Mouse (Mus musculus) heart, embryonic 15.5 days (tissue): ENCODE data around the gene 1810043G02Rik. TPM values are rescaled to one million over a fixed set of nuclear protein-coding genes. Genes with fewer than 3 reads are reported as not detected.
"Not testable (repeated sequence)": the region's sequence is repeated elsewhere in the genome, so short reads cannot be mapped to it uniquely, and the experiment has no call there.

Source experiments
- ATAC-seq: fragments of 200-750 bp; cut with Nextera tagmentation; replicated peaks from 2 replicates; pipeline ENCODE4 v1.8.0; 2017; ENCODE audit warnings: low read depth, moderate TSS enrichment; ENCODE audit not compliant: insufficient number of reproducible peaks, insufficient read depth, low FRiP score
- H3K27ac ChIP-seq: fragments of 300-500 bp; sonication (generic); 2 replicates; pipeline ENCODE4 v1.5.1; 2015; ENCODE audit warnings: mild to moderate bottlenecking, inconsistent platforms
- H3K27me3 ChIP-seq: fragments of 300-500 bp; sonication (generic); 2 replicates; pipeline ENCODE4 v1.6.1; 2015; ENCODE audit warnings: inconsistent platforms
- H3K36me3 ChIP-seq: fragments of 300-500 bp; sonication (generic); 2 replicates; pipeline ENCODE4 v1.6.1; 2015; ENCODE audit warnings: mild to moderate bottlenecking, inconsistent platforms
- H3K4me1 ChIP-seq: fragments of 300-500 bp; sonication (generic); replicated peaks from 2 replicates; pipeline ENCODE4 v1.6.1; 2015; ENCODE audit warnings: inconsistent platforms
- H3K4me2 ChIP-seq: fragments of 300-500 bp; sonication (generic); 2 replicates; pipeline ENCODE4 v1.6.1; 2015; ENCODE audit warnings: inconsistent platforms, mild to moderate bottlenecking, moderate library complexity
- H3K4me3 ChIP-seq: fragments of 300-500 bp; sonication (generic); 2 replicates; pipeline ENCODE4 v1.5.1; 2015; ENCODE audit warnings: mild to moderate bottlenecking, inconsistent platforms
- H3K9ac ChIP-seq: fragments of 300-500 bp; sonication (generic); 2 replicates; pipeline ENCODE4 v1.6.1; 2015; ENCODE audit warnings: mild to moderate bottlenecking, inconsistent platforms
- H3K9me3 ChIP-seq: fragments of 300-500 bp; sonication (generic); replicated peaks from 2 replicates; pipeline ENCODE4 v1.6.1; 2016; ENCODE audit warnings: inconsistent platforms
- WGBS: fragments of 180-500 bp; shearing (Covaris S2); methylation state at CpG from one replicate; pipeline ENCODE4 v1.1.7; 2015; ENCODE audit warnings: mixed read lengths; 5-methylcytosine and 5-hydroxymethylcytosine counted together
- polyA plus RNA-seq: library from polyadenylated mRNA; unstranded; fragments of >200 nt; fragmentation: Nextera tagmentation; extraction: Ambion mirVana; gene quantifications from 2 replicates; pipeline ENCODE4 v1.2.1, GENCODE M21; 2015

1810043G02Rik gene
- polyA plus RNA-seq, 1 experiment from 2014 or later = 16.7 TPM

- no peaks in the 10 kb centered on the region for H3K27me3 ChIP-seq
- peak overlapping the region; percentile 37 for H3K4me3 ChIP-seq
- H3K9ac ChIP-seq = peak overlapping the region; percentile 49
- H3K27ac ChIP-seq = peak overlapping the region; percentile 78
- peaks cover 4% of the 10 kb centered on the region; the same call in 1 of the 2 replicates for H3K4me1 ChIP-seq
- H3K4me2 ChIP-seq = peak overlapping the region; percentile 64
- H3K9me3 ChIP-seq = no peaks in the 10 kb centered on the region
- H3K36me3 ChIP-seq = no peaks in the 10 kb centered on the region
- WGBS = 12% methylated on average over 19 of the region's 19 CpGs
- peak; percentile 86 for ATAC-seq
Observed at GRCm38 (mm10) chr10:78018797-78019203, 40.5 kb downstream of the 1810043G02Rik start.

- ATAC-seq = 0 out of 2 replicates have a peak, but pooled peaks have one; percentile 55
- Histone ChIP-seq H3K27ac (no peak overlapping the region), H3K4me2 (peak overlapping the region; percentile 64), H3K9me3 (no peaks in the 10 kb centered on the region), H3K9ac (0 out of 2 replicates have a peak overlapping the region, but pooled peaks have one; percentile 1), H3K27me3 (no peaks in the 10 kb centered on the region), H3K4me3 (no peak overlapping the region; the same call in 1 of the 2 replicates), H3K4me1 (peaks cover 4% of the 10 kb centered on the region; the same call in 1 of the 2 replicates), H3K36me3 (no peaks in the 10 kb centered on the region)
- WGBS = 78% methylated on average over 4 of the region's 4 CpGs
Observed at GRCm38 (mm10) chr10:78019291-78019690, 41.0 kb downstream of the 1810043G02Rik start.

GRCm38 (mm10) chr10:78019984-78020383 is 41.7 kb downstream of the 1810043G02Rik start:
- not testable (repeated sequence) for H3K36me3 ChIP-seq, H3K4me2 ChIP-seq, H3K4me3 ChIP-seq, H3K9me3 ChIP-seq, H3K9ac ChIP-seq, ATAC-seq, H3K27ac ChIP-seq, H3K4me1 ChIP-seq, H3K27me3 ChIP-seq
- WGBS = 95% methylated on average over 7 of the region's 11 CpGs

- not testable (repeated sequence) for H3K4me2 ChIP-seq, H3K9ac ChIP-seq, H3K36me3 ChIP-seq, H3K27me3 ChIP-seq, H3K9me3 ChIP-seq, H3K4me1 ChIP-seq, ATAC-seq, H3K27ac ChIP-seq, H3K4me3 ChIP-seq
- 70% methylated on average over 6 of the region's 8 CpGs for WGBS
Observed at GRCm38 (mm10) chr10:78025453-78025852, 47.1 kb downstream of the 1810043G02Rik start.

GRCm38 (mm10) chr10:78028129-78028528 is 49.8 kb downstream of the 1810043G02Rik start:
- Histone ChIP-seq H3K9me3 (no peaks in the 10 kb centered on the region), H3K27ac (no peak overlapping the region), H3K4me1 (no peaks in the 10 kb centered on the region), H3K4me3 (no peak overlapping the region), H3K4me2 (no peak overlapping the region), H3K36me3 (no peaks in the 10 kb centered on the region), H3K27me3 (no peaks in the 10 kb centered on the region), H3K9ac (no peak overlapping the region)
- WGBS = 6% methylated on average over 5 of the region's 5 CpGs
- ATAC-seq = 0 out of 2 replicates have a peak, but pooled peaks have one; percentile 53

GRCm38 (mm10) chr10:78029080-78029479 is 50.8 kb downstream of the 1810043G02Rik start:
- no peak overlapping the region for H3K27ac ChIP-seq
- no peak overlapping the region for H3K4me3 ChIP-seq
- ATAC-seq = no peak
- no peak overlapping the region for H3K9ac ChIP-seq
- WGBS = 82% methylated on average over 1 of the region's 1 CpGs
- no peaks in the 10 kb centered on the region for H3K4me1 ChIP-seq
- H3K4me2 ChIP-seq = no peak overlapping the region
- no peaks in the 10 kb centered on the region for H3K36me3 ChIP-seq
- H3K9me3 ChIP-seq = no peaks in the 10 kb centered on the region
- no peaks in the 10 kb centered on the region for H3K27me3 ChIP-seq

- Histone ChIP-seq H3K9ac (no peak overlapping the region), H3K4me2 (no peak overlapping the region), H3K4me1 (no peaks in the 10 kb centered on the region), H3K36me3 (no peaks in the 10 kb centered on the region), H3K4me3 (no peak overlapping the region), H3K27ac (no peak overlapping the region), H3K27me3 (0 out of 2 replicates have a peak, but pooled peaks cover 3% of the 10 kb centered on the region), H3K9me3 (no peaks in the 10 kb centered on the region)
- 76% methylated on average over 2 of the region's 2 CpGs for WGBS
- ATAC-seq = no peak
Observed at GRCm38 (mm10) chr10:78031987-78032386, 53.7 kb downstream of the 1810043G02Rik start.

Other genes with a start within 250 kb of the 1810043G02Rik start
- gene Gm18596, start 235.9 kb upstream of the 1810043G02Rik start, polyA plus RNA-seq = not detected in 2 replicates
- not detected in 2 replicates for gene Gm9736, start 227.2 kb upstream of the 1810043G02Rik start, polyA plus RNA-seq
- gene Gm3233, start 218.8 kb upstream of the 1810043G02Rik start, polyA plus RNA-seq = not detected in 2 replicates
- gene Gm3238, start 207.2 kb upstream of the 1810043G02Rik start, polyA plus RNA-seq = not detected in 2 replicates
- gene Gm7138, start 201.6 kb upstream of the 1810043G02Rik start, polyA plus RNA-seq = not detected in 2 replicates
- gene Gm3250, start 196.0 kb upstream of the 1810043G02Rik start, polyA plus RNA-seq = not detected in 2 replicates
- gene Gm7137, start 190.3 kb upstream of the 1810043G02Rik start, polyA plus RNA-seq = not detected in 2 replicates
- gene Gm9639, start 183.4 kb upstream of the 1810043G02Rik start, polyA plus RNA-seq = not detected in 2 replicates
- not detected in 2 replicates for gene Gm19668, start 179.4 kb upstream of the 1810043G02Rik start, polyA plus RNA-seq
- not detected in 2 replicates for gene Gm9507, start 166.7 kb upstream of the 1810043G02Rik start, polyA plus RNA-seq
- gene Gm2696, start 163.8 kb upstream of the 1810043G02Rik start, polyA plus RNA-seq = not detected in 2 replicates
- gene Krtap10-4, start 151.4 kb upstream of the 1810043G02Rik start, polyA plus RNA-seq = not detected in 2 replicates
- gene Krtap10-10, start 142.6 kb upstream of the 1810043G02Rik start, polyA plus RNA-seq = not detected in 2 replicates
- not detected in 2 replicates for gene Gm36176, start 131.7 kb upstream of the 1810043G02Rik start, polyA plus RNA-seq
- gene Gm10318, start 125.7 kb upstream of the 1810043G02Rik start, polyA plus RNA-seq = not detected in 2 replicates
- not detected in 2 replicates for gene Gm3285, start 116.5 kb upstream of the 1810043G02Rik start, polyA plus RNA-seq
- gene Lrrc3, start 76.0 kb upstream of the 1810043G02Rik start, polyA plus RNA-seq = 1.1 and 2.2 TPM in 2 replicates
- gene Trpm2, start 8.0 kb upstream of the 1810043G02Rik start, polyA plus RNA-seq = 0.34 and 2.5 TPM in 2 replicates
- gene Pfkl, start 31.6 kb downstream of the 1810043G02Rik start, polyA plus RNA-seq = 167 and 185 TPM in 2 replicates
- not detected in 2 replicates for gene Dnmt3l, start 63.4 kb downstream of the 1810043G02Rik start, polyA plus RNA-seq
- gene Aire, start 65.1 kb downstream of the 1810043G02Rik start, polyA plus RNA-seq = 0.16 and 1.5 TPM in 2 replicates
- 1.5 and 2.9 TPM in 2 replicates for gene Icosl, start 90.8 kb downstream of the 1810043G02Rik start, polyA plus RNA-seq
- gene D10Jhu81e, start 191.3 kb downstream of the 1810043G02Rik start, polyA plus RNA-seq = 57.8 and 61.4 TPM in 2 replicates
- gene Pwp2, start 206.6 kb downstream of the 1810043G02Rik start, polyA plus RNA-seq = 9.1 and 14.1 TPM in 2 replicates